Mouse (Mus musculus): Measurements from ENCODE around the gene Rec114.

DNA sequence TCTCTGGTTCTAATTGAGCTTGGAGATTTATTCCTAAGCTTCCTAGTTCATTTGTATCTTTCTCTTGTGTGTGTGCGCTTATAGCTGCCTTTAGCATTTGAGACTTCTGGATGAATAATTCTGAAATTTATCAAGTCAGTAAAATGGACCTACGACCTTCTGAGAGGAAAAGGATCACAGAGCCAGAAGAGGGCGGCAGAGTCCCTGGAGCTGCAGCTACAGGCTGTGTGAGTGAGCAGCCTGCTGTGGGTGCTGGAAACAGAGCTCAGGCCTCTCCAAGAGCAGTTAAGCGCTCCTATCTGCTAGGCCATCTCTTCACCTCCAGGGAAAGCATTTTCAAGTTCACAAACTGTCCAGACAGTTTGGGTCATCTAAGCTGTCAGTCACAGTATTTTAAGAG lies 81.8 kb downstream of the Rec114 start:
- TF ChIP-seq TCF12 (IDR thresholded peaks at IDR 0.05; ENCODE audit: insufficient read depth, poor library complexity, severe bottlenecking) (no peak), MYOG (IDR thresholded peaks at IDR 0.05; ENCODE audit: control insufficient read depth in 1 of 3, insufficient read depth in 1 of 3, insufficient read length in 2 of 3, low read depth in 2 of 3) (no peak), POLR2A (IDR thresholded peaks at IDR 0.05; ENCODE audit: insufficient read length, low read depth) (no peak), TCF3 (IDR thresholded peaks at IDR 0.05; ENCODE audit: insufficient read length, low read depth) (no peak), POLR2AphosphoS2 (IDR thresholded peaks at IDR 0.05; ENCODE audit: insufficient read length, low read depth) (no peak), MAX (IDR thresholded peaks at IDR 0.05; ENCODE audit: low read depth) (no peak), REST (IDR thresholded peaks at IDR 0.05; ENCODE audit: insufficient read depth, insufficient read length) (no peak), USF1 (IDR thresholded peaks at IDR 0.05; ENCODE audit: low read depth) (no peak), MYOD1 (IDR thresholded peaks at IDR 0.05; ENCODE audit: control insufficient read depth in 1 of 3, insufficient read length in 2 of 3, low read depth in 2 of 3) (no peak), CEBPB (IDR thresholded peaks at IDR 0.05; ENCODE audit: insufficient read depth, poor library complexity, severe bottlenecking) (no peak)
